Mouse (Mus musculus): ENCODE measurements around the gene Becn1.

DNA sequence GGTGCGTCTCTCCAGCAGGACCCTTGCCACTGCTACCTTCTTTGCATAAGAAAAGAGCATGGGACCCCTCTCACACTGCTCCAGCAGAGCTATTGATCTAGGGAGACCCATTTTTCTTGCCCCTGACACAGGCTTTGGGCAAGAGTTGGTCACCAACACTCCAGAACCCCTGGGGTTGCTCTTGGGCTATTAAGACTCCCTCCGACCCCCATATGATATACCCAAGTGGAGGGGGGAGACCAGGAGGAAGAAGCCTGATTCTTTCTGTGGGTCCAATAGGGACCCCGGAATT lies 38.2 kb downstream of the Becn1 start:
- TF ChIP-seq POLR2A (IDR thresholded peaks at IDR 0.05; ENCODE audit: insufficient read depth, low read depth, low read length), result no peak
- TF ChIP-seq CTCF (IDR thresholded peaks at IDR 0.05; ENCODE audit: insufficient read depth, low read depth, low read length), result no peak
